21 mouse cellular contexts compared by ENCODE assay signal in genomic region chr6:68164792-68165191, GRCm38 (mm10).
DNase-seq lines count a peak whose midpoint lies in the region; ATAC-seq and TF ChIP-seq lines count a peak whose summit lies in the region.
"Had no signal": no experiment of that assay in that cellular context is flagged by ENCODE, and none has a peak within 500 bp of the region (broad histone marks: within the 10 kb centered on the region; RNA-seq: fewer than 3 reads in every experiment).

No protein-coding gene starts in this region.

- H3K4me3 ChIP-seq in lung, postnatal 0 days (ENCODE audit: low read depth, low read length), result no peak overlapping the region
- no peak overlapping the region for H3K4me3 ChIP-seq in hindbrain, embryonic 13.5 days
- H3K4me3 ChIP-seq: forebrain, embryonic 13.5 days; hindbrain, embryonic 12.5 days; limb, embryonic 12.5 days; midbrain, embryonic 15.5 days; neural tube, embryonic 12.5 days had no signal

- H3K9me3 ChIP-seq in lung, postnatal 0 days (ENCODE audit: low read length), result no peaks in the 10 kb centered on the region
- no peaks in the 10 kb centered on the region for H3K9me3 ChIP-seq in hindbrain, embryonic 13.5 days
- H3K9me3 ChIP-seq: forebrain, embryonic 13.5 days; hindbrain, embryonic 12.5 days; limb, embryonic 12.5 days; midbrain, embryonic 15.5 days; neural tube, embryonic 12.5 days had no signal

- TF ChIP-seq EP300 in lung, postnatal 0 days (IDR thresholded peaks at IDR 0.05), result no peak

- 53% methylated on average over 4 of the region's 4 CpGs for WGBS in lung, postnatal 0 days
- 91% methylated on average over 4 of the region's 4 CpGs for WGBS in hindbrain, embryonic 13.5 days

- no peaks in the 10 kb centered on the region for H3K27me3 ChIP-seq in lung, postnatal 0 days (replicated peaks; ENCODE audit: insufficient read depth, low read length)
- H3K27me3 ChIP-seq in hindbrain, embryonic 13.5 days, result no peaks in the 10 kb centered on the region
- H3K27me3 ChIP-seq: forebrain, embryonic 13.5 days; hindbrain, embryonic 12.5 days; limb, embryonic 12.5 days; midbrain, embryonic 15.5 days; neural tube, embryonic 12.5 days had no signal

- no peak overlapping the region for H3K4me2 ChIP-seq in lung, postnatal 0 days (replicated peaks; ENCODE audit: low read depth, low read length)
- no peak overlapping the region for H3K4me2 ChIP-seq in hindbrain, embryonic 13.5 days
- H3K4me2 ChIP-seq: forebrain, embryonic 13.5 days; hindbrain, embryonic 12.5 days; limb, embryonic 12.5 days; liver, embryonic 11.5 days; midbrain, embryonic 15.5 days; neural tube, embryonic 12.5 days had no signal

- no peaks in the 10 kb centered on the region for H3K36me3 ChIP-seq in lung, postnatal 0 days (ENCODE audit: insufficient read depth, low read length)
- H3K36me3 ChIP-seq in hindbrain, embryonic 13.5 days, result no peaks in the 10 kb centered on the region
- H3K36me3 ChIP-seq: hindbrain, embryonic 12.5 days; limb, embryonic 12.5 days; midbrain, embryonic 15.5 days; neural tube, embryonic 12.5 days had no signal

- peak; percentile 1 to 7 for DNase-seq in frontal cortex, postnatal 36 days (ENCODE audit: low spot score in 2 of 2)
- DNase-seq in frontal cortex, postnatal 25 days (ENCODE audit: low spot score in 2 of 2), result no peak
- DNase-seq in lung, postnatal 0 days (ENCODE audit: low spot score), result peak; percentile 12
- DNase-seq in lung, adult 18-20 months, result no peak
- peak; percentile 61 for DNase-seq in A20 (ENCODE audit: low read depth, low spot score)
- peak; percentile 67 for DNase-seq in brain, adult 2 months (ENCODE audit: low read depth, low spot score)
- DNase-seq: adrenal gland, adult 8-10 months; cerebellum, adult 9-10 months; kidney, adult 11 months; kidney, postnatal 4 days; liver, postnatal 0 days had no signal

- H3K4me1 ChIP-seq in lung, postnatal 0 days (ENCODE audit: insufficient read depth, low read depth, low read length), result no peaks in the 10 kb centered on the region
- no peaks in the 10 kb centered on the region for H3K4me1 ChIP-seq in hindbrain, embryonic 13.5 days (replicated peaks)
- H3K4me1 ChIP-seq: forebrain, embryonic 13.5 days; hindbrain, embryonic 12.5 days; limb, embryonic 12.5 days; midbrain, embryonic 15.5 days; neural tube, embryonic 12.5 days had no signal

- no peak overlapping the region for H3K27ac ChIP-seq in lung, postnatal 0 days (ENCODE audit: low read length)
- H3K27ac ChIP-seq in hindbrain, embryonic 13.5 days, result no peak overlapping the region
- H3K27ac ChIP-seq: forebrain, embryonic 13.5 days; hindbrain, embryonic 12.5 days; limb, embryonic 12.5 days; macrophage; midbrain, embryonic 15.5 days; neural tube, embryonic 12.5 days; stomach, postnatal 0 days had no signal

- ATAC-seq in lung, postnatal 0 days, result peak; percentile 28; the same call in 1 of the 2 replicates
- no peak for ATAC-seq in hindbrain, embryonic 13.5 days (ENCODE audit: low FRiP score)
- ATAC-seq: activated CD4-positive, CD25-positive, alpha-beta regulatory T cell, adult 4 months; forebrain, embryonic 13.5 days; liver, postnatal 0 days; midbrain, embryonic 15.5 days had no signal

- TF ChIP-seq CTCF in lung, postnatal 0 days (IDR thresholded peaks at IDR 0.05), result no peak

- no peak overlapping the region for H3K9ac ChIP-seq in lung, postnatal 0 days (replicated peaks; ENCODE audit: low read depth)
- H3K9ac ChIP-seq in hindbrain, embryonic 13.5 days, result no peak overlapping the region
- H3K9ac ChIP-seq: forebrain, embryonic 13.5 days; hindbrain, embryonic 12.5 days; limb, embryonic 12.5 days; liver, postnatal 0 days; midbrain, embryonic 15.5 days; neural tube, embryonic 12.5 days had no signal

Comparison
In these comparisons a context has a peak if more than half of its experiments do, and no peak if none do; other contexts are left out.
1. DNase-seq: peak in frontal cortex, postnatal 36 days (2 of 2), lung, postnatal 0 days (single experiment), A20 (single experiment) and brain, adult 2 months (single experiment); none in frontal cortex, postnatal 25 days (0 of 2) and lung, adult 18-20 months (0 of 2).